Mouse (Mus musculus) heart, adult 2 months (tissue): ENCODE data around the gene Zfp697. TPM values are rescaled to one million over a fixed set of nuclear protein-coding genes. Genes with fewer than 3 reads are reported as not detected.
A peak's percentile ranks its signal among the peaks of the same experiment; 100 is the strongest.

ENCODE experiments used
- DNase-seq, 2 experiments: peaks; one replicate each; pipeline ENCODE4 v3.0.0; 2021
- H3K27ac ChIP-seq: fragments of 200-600 bp; 2 replicates; pipeline ENCODE4 v1.8.1; 2022
- H3K27me3 ChIP-seq: fragments of 200-500 bp; 2 replicates; pipeline ENCODE4 v1.6.1; 2012; ENCODE audit warnings: mild to moderate bottlenecking, low read length, inconsistent platforms, mixed read lengths; ENCODE audit not compliant: control insufficient read depth, insufficient read depth
- H3K36me3 ChIP-seq: fragments of 200-500 bp; 2 replicates; pipeline ENCODE4 v1.6.1; 2012; ENCODE audit warnings: low read length, inconsistent platforms; ENCODE audit not compliant: control insufficient read depth, insufficient read depth
- H3K4me1 ChIP-seq: fragments of 200-500 bp; 2 replicates; pipeline ENCODE4 v1.6.1; 2011; ENCODE audit warnings: low read length; ENCODE audit not compliant: control insufficient read depth, insufficient read depth
- H3K4me3 ChIP-seq: fragments of 200-600 bp; 2 replicates; pipeline ENCODE4 v1.8.1; 2022
- H3K79me2 ChIP-seq: fragments of 200-500 bp; replicated peaks from 2 replicates; pipeline ENCODE4 v1.6.1; 2012; ENCODE audit warnings: mild to moderate bottlenecking, inconsistent platforms, low read length, moderate library complexity, mixed read lengths; ENCODE audit not compliant: control insufficient read depth, insufficient read depth
- H3K9ac ChIP-seq: fragments of 200-500 bp; 2 replicates; pipeline ENCODE4 v1.6.1; 2012; ENCODE audit warnings: low read depth, mild to moderate bottlenecking, control low read depth, inconsistent platforms, low read length, mixed read lengths
- CTCF ChIP-seq: fragments of 200-600 bp; IDR thresholded peaks from 2 replicates; pipeline ENCODE4 v1.8.1; 2022; ENCODE audit warnings: antibody characterized with exemption, mild to moderate bottlenecking, moderate library complexity
- EP300 ChIP-seq: fragments of 200-500 bp; IDR thresholded peaks from 2 replicates; pipeline ENCODE4 v1.6.1; 2011; ENCODE audit warnings: low read depth, low read length, control low read depth; ENCODE audit not compliant: insufficient read depth
- POLR2A ChIP-seq: fragments of 200-500 bp; IDR thresholded peaks from 2 replicates; pipeline ENCODE4 v1.6.1; 2011; ENCODE audit warnings: mild to moderate bottlenecking, low read depth, low read length, control low read depth; ENCODE audit not compliant: insufficient read depth
- WGBS: fragments of 180-500 bp; shearing (Covaris S2); methylation state at CpG from one replicate; pipeline ENCODE4 v1.1.7; 2018; 5-methylcytosine and 5-hydroxymethylcytosine counted together
- intact Hi-C: fragments of 180-260 bp; cut with DNase I; formaldehyde crosslinking; loops from one replicate; pipeline ENCODE4 v1.15.1; 2025
- polyA plus RNA-seq: library from polyadenylated mRNA; depleted of rRNA; stranded (reverse); fragments of >200 nt; gene quantifications from 2 replicates; pipeline ENCODE4 v1.2.3, GENCODE M21; 2012
- total RNA-seq, 2 experiments: library from RNA; stranded (reverse); gene quantifications; 2 replicates each; pipeline ENCODE4 v1.2.3; 2021

Gene Zfp697
- total and polyA plus RNA-seq, 3 experiments: 5.9 to 8.1 (median 6.3) TPM

GRCm38 (mm10) chr3:98366823-98367222 lies 15.4 kb upstream of the Zfp697 start:
- intact Hi-C loops: no loop called here
- no peak overlapping the region for H3K9ac ChIP-seq

GRCm38 (mm10) chr3:98368283-98368682 lies 14.0 kb upstream of the Zfp697 start:
- H3K9ac ChIP-seq: no peak overlapping the region
- intact Hi-C loops: no loop called here
- WGBS: 56% methylated on average over 4 of the region's 4 CpGs
- H3K27me3 ChIP-seq: no peaks in the 10 kb centered on the region
- H3K79me2 ChIP-seq: no peaks in the 10 kb centered on the region
- no peak overlapping the region for H3K4me3 ChIP-seq
- H3K36me3 ChIP-seq: no peaks in the 10 kb centered on the region
- peaks cover 1% of the 10 kb centered on the region for H3K4me1 ChIP-seq
- TF ChIP-seq POLR2A: no peak
- TF ChIP-seq EP300: no peak
- TF ChIP-seq CTCF: no peak
- DNase-seq: no peak
- no peak overlapping the region for H3K27ac ChIP-seq

More at GRCm38 (mm10) chr3:98366823-98367222, 15.4 kb upstream of the Zfp697 start:
- TF ChIP-seq POLR2A (no peak), CTCF (no peak), EP300 (no peak)
- no peak for DNase-seq
- Histone ChIP-seq H3K4me1 (peaks cover 1% of the 10 kb centered on the region), H3K27ac (no peak overlapping the region), H3K79me2 (no peaks in the 10 kb centered on the region), H3K27me3 (no peaks in the 10 kb centered on the region), H3K4me3 (no peak overlapping the region), H3K36me3 (no peaks in the 10 kb centered on the region)
- 88% methylated on average over 4 of the region's 4 CpGs for WGBS

GRCm38 (mm10) chr3:98368776-98369175 lies 13.5 kb upstream of the Zfp697 start:
- intact Hi-C loops: no loop called here
- 62% methylated on average over 2 of the region's 2 CpGs for WGBS
- H3K27ac ChIP-seq: no peak overlapping the region

GRCm38 (mm10) chr3:98374062-98374719 lies 8.1 kb upstream of the Zfp697 start:
- H3K79me2 ChIP-seq: no peaks in the 10 kb centered on the region
- no peak overlapping the region for H3K4me3 ChIP-seq
- 22% methylated on average over 3 of the region's 3 CpGs for WGBS
- peak overlapping the region; percentile 50 for H3K27ac ChIP-seq
- H3K27me3 ChIP-seq: no peaks in the 10 kb centered on the region
- H3K4me1 ChIP-seq: peaks cover 6% of the 10 kb centered on the region
- intact Hi-C loops: no loop called here
- DNase-seq: peak; percentile 32 to 37
- no peak overlapping the region for H3K9ac ChIP-seq
- TF ChIP-seq EP300: peak; percentile 31; the same call in 1 of the 2 replicates
- TF ChIP-seq CTCF: no peak
- no peak for TF ChIP-seq POLR2A
- peaks cover 6% of the 10 kb centered on the region for H3K36me3 ChIP-seq

More at GRCm38 (mm10) chr3:98368776-98369175, 13.5 kb upstream of the Zfp697 start:
- no peaks in the 10 kb centered on the region for H3K36me3 ChIP-seq
- H3K9ac ChIP-seq: no peak overlapping the region
- TF ChIP-seq POLR2A (no peak), EP300 (no peak), CTCF (no peak)
- H3K27me3 ChIP-seq: no peaks in the 10 kb centered on the region
- no peak for DNase-seq
- no peaks in the 10 kb centered on the region for H3K79me2 ChIP-seq
- no peak overlapping the region for H3K4me3 ChIP-seq
- H3K4me1 ChIP-seq: peaks cover 1% of the 10 kb centered on the region

GRCm38 (mm10) chr3:98374980-98375379 lies 7.3 kb upstream of the Zfp697 start:
- H3K9ac ChIP-seq: no peak overlapping the region
- no peaks in the 10 kb centered on the region for H3K27me3 ChIP-seq
- no peak for DNase-seq
- no peaks in the 10 kb centered on the region for H3K79me2 ChIP-seq
- no peak for TF ChIP-seq CTCF
- TF ChIP-seq EP300: no peak
- no peak for TF ChIP-seq POLR2A
- 80% methylated on average over 5 of the region's 5 CpGs for WGBS
- peak overlapping the region; percentile 3; the same call in 1 of the 2 replicates for H3K27ac ChIP-seq
- intact Hi-C loops: no loop called here
- H3K4me1 ChIP-seq: peaks cover 6% of the 10 kb centered on the region
- peaks cover 6% of the 10 kb centered on the region for H3K36me3 ChIP-seq
- H3K4me3 ChIP-seq: no peak overlapping the region

- no peak overlapping the region for H3K4me3 ChIP-seq
- TF ChIP-seq EP300 (no peak), CTCF (no peak), POLR2A (no peak)
- 80% methylated on average over 4 of the region's 4 CpGs for WGBS
- peaks cover 6% of the 10 kb centered on the region for H3K36me3 ChIP-seq
- no peak overlapping the region for H3K9ac ChIP-seq
- H3K79me2 ChIP-seq: no peaks in the 10 kb centered on the region
- no peak for DNase-seq
- peaks cover 8% of the 10 kb centered on the region for H3K4me1 ChIP-seq
- no peaks in the 10 kb centered on the region for H3K27me3 ChIP-seq
- no peak overlapping the region for H3K27ac ChIP-seq
- intact Hi-C loops: no loop called here
Measured at GRCm38 (mm10) chr3:98378267-98378666, 4.0 kb upstream of the Zfp697 start.
